Mouse (Mus musculus) heart, postnatal 14 days (tissue): ENCODE results near the gene Klhl22. TPM values are rescaled to one million over a fixed set of nuclear protein-coding genes. Genes with fewer than 3 reads are reported as not detected.

Experiments used
- DNase-seq, 2 experiments: peaks; one replicate each; pipeline ENCODE4 v3.0.0; 2021 to 2022
- intact Hi-C: fragments of 180-260 bp; cut with DNase I; formaldehyde crosslinking; loops from one replicate; pipeline ENCODE4 v1.15.1; 2025
- total RNA-seq, 2 experiments: library from RNA; stranded (reverse); gene quantifications; 2 replicates each; pipeline ENCODE4 v1.2.3; 2021

Klhl22 gene
- total RNA-seq, 2 experiments from 2014 or later: 18.2 to 21.7 TPM

DNA sequence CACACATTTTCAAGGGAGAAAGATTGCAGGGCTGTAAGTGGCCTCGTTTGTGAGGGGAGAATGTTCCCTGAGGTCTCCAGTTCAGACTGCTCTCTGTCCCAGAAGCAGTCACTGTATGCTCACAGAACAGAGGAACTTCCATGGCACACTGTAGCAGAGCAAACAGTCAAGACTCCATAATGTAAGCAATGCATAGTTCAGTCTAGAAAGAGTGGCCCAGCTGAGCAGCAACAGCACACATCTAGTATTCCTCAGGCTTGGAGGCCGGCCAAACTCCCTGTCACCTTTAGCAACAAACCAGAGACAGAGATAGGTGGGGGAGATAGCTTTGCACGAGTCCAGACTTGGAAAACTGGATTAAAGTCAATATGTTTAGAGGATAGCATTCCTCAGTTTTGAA, 6.4 kb upstream of the Klhl22 start:
- intact Hi-C loops: no loop called here
- DNase-seq: peak; percentile 11 to 20

- intact Hi-C loops: no loop called here
- no peak for DNase-seq
These were observed 5.7 kb upstream of the Klhl22 start for GRCm38 (mm10) chr16:17753686-17754085.

DNA sequence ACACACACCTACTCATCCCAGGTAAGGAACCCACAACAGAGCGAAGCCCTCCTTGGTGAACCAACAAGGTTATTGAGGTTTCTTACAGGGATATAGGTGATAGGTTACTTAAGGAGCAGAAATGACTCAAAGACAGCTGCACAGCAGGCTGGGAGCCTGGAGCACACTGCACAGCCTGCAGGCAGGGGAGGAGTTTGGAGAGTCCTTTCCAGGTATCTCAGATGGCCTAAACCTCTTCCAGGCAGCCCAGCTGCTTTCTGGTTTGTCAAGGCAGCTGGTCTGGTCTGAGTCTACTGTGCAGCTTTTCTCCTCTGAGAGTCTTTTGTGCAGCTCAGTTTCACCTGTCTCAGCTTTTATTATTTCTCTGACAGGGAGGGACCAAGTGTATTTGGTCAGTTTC, 1.7 kb upstream of the Klhl22 start:
- intact Hi-C loops: no loop called here
- DNase-seq: no peak

DNA sequence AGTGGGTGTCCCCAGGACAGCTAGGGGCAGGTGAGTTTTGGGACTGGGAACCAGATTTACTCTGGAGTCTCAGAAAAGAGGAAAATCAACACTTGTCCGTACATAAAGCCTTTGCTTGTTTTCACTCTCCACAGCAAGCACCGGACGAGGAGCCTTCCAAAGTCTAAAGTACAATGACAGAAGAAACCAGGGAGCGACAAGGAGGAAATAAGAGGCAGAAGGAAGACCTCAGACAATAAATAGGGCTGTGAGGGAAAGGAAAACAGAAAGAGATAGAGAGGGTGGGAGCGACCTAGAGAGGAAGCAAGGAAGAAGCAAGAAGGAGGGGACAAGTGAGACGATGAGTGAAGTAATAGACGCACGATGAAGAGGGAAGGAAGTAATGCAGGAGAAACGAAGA, 516 bp upstream of the Klhl22 start:
- DNase-seq: no peak
- intact Hi-C loops: no loop called here

GRCm38 (mm10) chr16:17759813-17760321, 449 bp downstream of the Klhl22 start:
- intact Hi-C loops: no loop called here
- DNase-seq: peak; percentile 58 to 60

DNA sequence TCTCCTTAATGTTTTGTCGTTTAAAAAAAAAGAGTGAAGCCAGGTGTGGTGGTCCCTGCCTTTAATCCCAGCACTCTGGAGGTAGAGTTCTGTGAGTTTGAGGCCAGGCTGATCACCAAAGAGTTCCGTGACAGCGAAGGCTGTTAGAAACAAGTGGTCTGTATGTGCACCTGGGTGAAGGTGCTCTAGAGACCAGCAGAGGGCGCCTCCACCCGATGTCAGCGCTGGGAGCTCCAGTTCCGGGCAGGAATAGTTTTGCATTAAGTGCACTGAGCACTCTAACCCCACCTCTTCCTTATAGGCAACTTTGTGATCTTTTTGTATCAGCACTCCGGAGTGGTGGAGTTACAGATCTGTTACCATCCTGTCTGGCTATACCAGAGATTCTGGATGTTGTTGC, 1.2 kb downstream of the Klhl22 start:
- intact Hi-C loops: no loop called here
- DNase-seq: peak; percentile 27 to 37

- DNase-seq: no peak
- intact Hi-C loops: no loop called here
These were observed 1.7 kb downstream of the Klhl22 start for GRCm38 (mm10) chr16:17761074-17761473.

GRCm38 (mm10) chr16:17764108-17764511, 4.7 kb downstream of the Klhl22 start:
- DNase-seq: no peak
- intact Hi-C loops: no loop called here

DNA sequence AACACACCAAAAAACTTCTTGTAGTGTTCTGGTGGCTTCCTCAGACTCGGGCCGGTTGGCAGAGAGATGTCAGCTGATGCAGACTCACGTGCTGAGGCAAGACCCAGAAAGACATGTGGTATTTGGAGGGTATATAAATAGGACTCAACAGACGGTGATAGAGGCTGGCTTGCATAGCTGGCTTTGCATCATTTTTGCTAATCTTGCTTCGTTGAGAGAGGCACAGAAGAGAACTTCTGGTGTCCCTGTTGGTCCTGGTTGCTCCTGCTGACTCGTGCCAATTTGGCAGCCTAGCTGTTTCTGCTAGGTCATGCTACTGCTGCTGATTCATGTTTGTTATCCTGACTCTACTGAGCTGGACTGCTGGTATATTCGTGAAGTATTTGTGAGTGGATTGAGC, 9.4 kb downstream of the Klhl22 start:
- intact Hi-C loops: no loop called here
- DNase-seq: peak; percentile 20 to 51

- peak in 1 of 2 experiments; percentile 25 for DNase-seq
- intact Hi-C loops: loop anchor here (2.0 kb wide), 1 partner anchor 40 kb away; no protein-coding TSS in a partner anchor
These were observed 11.9 kb downstream of the Klhl22 start for GRCm38 (mm10) chr16:17771117-17771865.

GRCm38 (mm10) chr16:17776828-17777227, 17.4 kb downstream of the Klhl22 start:
- intact Hi-C loops: no loop called here
- peak; percentile 25 to 42 for DNase-seq

- no peak for DNase-seq
- intact Hi-C loops: no loop called here
These were observed 18.8 kb downstream of the Klhl22 start for GRCm38 (mm10) chr16:17778223-17778622.

GRCm38 (mm10) chr16:17779692-17780091, 20.3 kb downstream of the Klhl22 start:
- intact Hi-C loops: no loop called here
- DNase-seq: no peak

DNA sequence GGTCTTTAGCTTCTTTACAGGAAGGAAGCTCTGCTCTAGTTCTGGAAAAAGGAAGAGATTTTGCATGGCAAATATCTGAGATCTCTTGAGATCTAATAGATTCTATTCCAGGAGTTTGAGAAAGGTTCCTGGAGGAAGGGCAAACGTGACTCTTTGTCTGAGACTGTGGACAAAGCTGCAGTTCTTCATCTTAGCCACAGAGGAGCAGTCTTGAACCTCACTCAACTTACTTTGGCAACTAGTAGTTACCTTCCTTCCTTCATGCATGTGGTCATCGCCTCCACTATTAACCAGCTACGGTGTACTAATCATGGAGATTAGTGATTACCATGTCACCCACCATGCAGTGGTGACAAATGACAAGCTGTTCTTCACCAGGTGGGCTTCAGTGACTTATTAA, 25.9 kb downstream of the Klhl22 start:
- intact Hi-C loops: loop anchor here (2.0 kb wide), 1 partner anchor 27 kb away; no protein-coding TSS in a partner anchor
- no peak for DNase-seq

- DNase-seq: no peak
- intact Hi-C loops: no loop called here
These were observed 33.3 kb downstream of the Klhl22 start for GRCm38 (mm10) chr16:17792728-17793127.

DNA sequence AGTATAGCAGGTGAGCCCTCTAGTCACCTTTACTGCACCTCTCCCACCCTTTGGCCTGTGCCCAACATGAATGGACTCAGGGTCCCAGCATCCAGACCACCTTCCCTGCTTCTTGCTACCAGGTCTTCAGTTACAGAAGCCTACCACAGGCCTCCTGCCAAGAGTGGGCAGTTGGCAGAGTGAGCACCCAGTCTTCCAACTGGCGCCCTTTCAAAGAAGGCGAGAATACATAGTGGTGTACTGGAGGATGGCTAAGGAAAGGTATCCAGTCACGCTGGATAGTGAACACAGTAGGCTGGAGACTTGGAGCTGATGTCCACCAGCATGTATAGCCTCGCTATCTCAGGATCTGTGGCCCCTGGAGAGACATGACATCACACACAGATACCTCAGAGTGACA, 34.6 kb downstream of the Klhl22 start:
- DNase-seq: no peak
- intact Hi-C loops: no loop called here

- intact Hi-C loops: no loop called here
- no peak for DNase-seq
These were observed 36.2 kb downstream of the Klhl22 start for GRCm38 (mm10) chr16:17795643-17796042.

DNA sequence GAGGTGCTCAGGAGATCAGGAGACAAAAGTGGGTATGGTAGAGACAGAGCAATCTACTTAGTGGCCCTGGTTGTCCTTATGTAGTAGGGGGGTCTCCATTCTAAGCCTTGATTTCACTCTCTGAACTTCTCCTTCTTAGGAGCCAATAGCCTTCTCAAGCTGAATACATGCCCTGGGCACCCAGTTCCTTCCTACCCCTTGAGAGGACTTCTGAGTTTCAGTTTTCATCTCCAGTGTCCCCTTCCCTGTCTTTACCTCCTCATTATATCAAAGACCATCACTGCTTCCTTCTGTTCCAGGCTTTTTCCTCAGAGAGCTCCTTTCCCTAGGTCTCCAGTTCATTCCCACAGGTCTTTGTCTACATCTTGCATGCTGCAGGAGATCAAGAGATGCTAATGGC, 37.1 kb downstream of the Klhl22 start:
- DNase-seq: no peak
- intact Hi-C loops: no loop called here

- intact Hi-C loops: no loop called here
- DNase-seq: peak; percentile 76 to 81
These were observed 37.8 kb downstream of the Klhl22 start, which contains the start of gene Scarf2 for GRCm38 (mm10) chr16:17796971-17797811. Gene Scarf2 (plus strand): TSS chr16:17797282.

DNA sequence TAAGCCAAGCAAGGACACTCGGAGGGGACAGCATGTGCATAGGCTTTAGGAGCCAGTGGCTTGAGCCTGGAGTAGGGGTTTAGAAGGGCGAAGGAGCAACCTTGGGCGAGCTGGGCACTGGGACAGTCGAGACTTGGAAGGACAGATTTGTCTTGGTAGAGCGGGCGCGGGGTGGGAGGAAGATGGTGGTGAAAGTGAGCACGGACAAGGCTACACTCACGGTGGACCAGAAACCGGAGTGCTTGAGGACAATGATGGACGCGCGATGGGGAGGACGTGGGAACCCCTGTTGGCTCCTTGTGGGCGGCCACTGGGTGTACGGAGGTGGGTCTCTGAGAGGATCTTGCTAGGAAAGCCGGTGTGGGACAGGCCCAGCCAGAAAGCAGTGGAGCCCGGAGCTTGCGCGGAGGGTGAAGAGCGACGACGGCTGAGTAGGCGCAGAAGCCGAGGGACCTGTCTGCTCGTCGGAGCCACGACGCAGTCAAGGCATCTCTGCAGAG, 38.4 kb downstream of the Klhl22 start:
- intact Hi-C loops: no loop called here
- peak in 1 of 2 experiments; percentile 40 for DNase-seq
